Mouse (Mus musculus) heart, embryonic 16.5 days (tissue): ENCODE results near the gene Oprd1. TPM values are rescaled to one million over a fixed set of nuclear protein-coding genes. Genes with fewer than 3 reads are reported as not detected.

Experiments
- ATAC-seq: fragments of 200-750 bp; cut with Nextera tagmentation; replicated peaks from 2 replicates; pipeline ENCODE4 v1.8.0; 2017; ENCODE audit warnings: moderate number of reproducible peaks; ENCODE audit not compliant: insufficient read depth, low FRiP score; ENCODE audit errors: extremely low read depth
- H3K27ac ChIP-seq: fragments of 300-500 bp; sonication (generic); 2 replicates; pipeline ENCODE4 v1.5.1; 2014; ENCODE audit warnings: mild to moderate bottlenecking, low read length, control low read depth, moderate library complexity
- H3K27me3 ChIP-seq: fragments of 300-500 bp; sonication (generic); 2 replicates; pipeline ENCODE4 v1.6.1; 2014; ENCODE audit warnings: low read length, mixed read lengths; ENCODE audit not compliant: control insufficient read depth, insufficient read depth
- H3K36me3 ChIP-seq: fragments of 300-500 bp; sonication (generic); 2 replicates; pipeline ENCODE4 v1.6.1; 2014; ENCODE audit not compliant: control insufficient read depth, insufficient read depth
- H3K4me1 ChIP-seq: fragments of 300-500 bp; sonication (generic); 2 replicates; pipeline ENCODE4 v1.6.1; 2014; ENCODE audit warnings: low read length, mixed read lengths; ENCODE audit not compliant: control insufficient read depth, insufficient read depth
- H3K4me2 ChIP-seq: fragments of 300-500 bp; sonication (generic); 2 replicates; pipeline ENCODE4 v1.6.1; 2014; ENCODE audit warnings: low read depth, mild to moderate bottlenecking, control low read depth, low read length
- H3K4me3 ChIP-seq: fragments of 300-500 bp; sonication (generic); 2 replicates; pipeline ENCODE4 v1.5.1; 2014; ENCODE audit warnings: mild to moderate bottlenecking, control low read depth, low read length
- H3K9ac ChIP-seq: fragments of 300-500 bp; sonication (generic); 2 replicates; pipeline ENCODE4 v1.6.1; 2014; ENCODE audit warnings: low read length, control low read depth
- H3K9me3 ChIP-seq: fragments of 300-500 bp; sonication (generic); replicated peaks from 2 replicates; pipeline ENCODE4 v1.6.1; 2016; ENCODE audit warnings: low read length; ENCODE audit not compliant: control insufficient read depth
- WGBS: fragments of 180-500 bp; shearing (Covaris S2); extraction: QIAGEN DNeasy Blood & Tissue Kit; methylation state at CpG from one replicate; pipeline ENCODE4 v1.1.7; 2014; 5-methylcytosine and 5-hydroxymethylcytosine counted together
- polyA plus RNA-seq: library from polyadenylated mRNA; unstranded; fragments of >200 nt; fragmentation: Nextera tagmentation; extraction: Ambion mirVana; gene quantifications from 2 replicates; pipeline ENCODE4 v1.2.1, GENCODE M21; 2015

Gene Oprd1
- polyA plus RNA-seq, 1 experiment from 2014 or later = 0.58 TPM

DNA sequence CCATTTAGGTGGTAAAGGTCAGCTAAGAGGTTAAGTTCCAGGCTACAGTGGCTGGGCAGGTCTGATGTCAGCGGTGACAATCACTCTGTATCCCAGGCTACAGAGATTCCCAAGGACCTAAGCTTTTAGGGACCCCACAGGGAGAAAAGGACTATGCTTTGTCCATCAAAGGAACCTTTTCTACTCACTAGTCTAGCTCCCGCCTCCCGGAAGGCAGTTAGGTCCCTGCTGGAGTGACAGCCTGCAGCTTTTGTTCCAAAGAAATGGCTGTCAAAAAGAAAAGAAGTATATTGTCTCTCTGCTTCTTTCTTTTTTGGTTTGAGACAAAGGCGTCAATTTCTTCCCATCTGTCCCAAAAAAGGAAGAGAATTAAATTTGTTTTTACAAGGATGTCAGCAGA is 33.1 kb downstream of the Oprd1 start:
- 68% methylated on average over 4 of the region's 4 CpGs for WGBS
- Histone ChIP-seq H3K27me3 (peaks cover 12% of the 10 kb centered on the region; the same call in 1 of the 2 replicates), H3K36me3 (no peaks in the 10 kb centered on the region), H3K4me1 (no peaks in the 10 kb centered on the region), H3K27ac (no peak overlapping the region), H3K4me2 (no peak overlapping the region), H3K4me3 (no peak overlapping the region), H3K9me3 (no peaks in the 10 kb centered on the region; the same call in 1 of the 2 replicates), H3K9ac (no peak overlapping the region)
- no peak for ATAC-seq

DNA sequence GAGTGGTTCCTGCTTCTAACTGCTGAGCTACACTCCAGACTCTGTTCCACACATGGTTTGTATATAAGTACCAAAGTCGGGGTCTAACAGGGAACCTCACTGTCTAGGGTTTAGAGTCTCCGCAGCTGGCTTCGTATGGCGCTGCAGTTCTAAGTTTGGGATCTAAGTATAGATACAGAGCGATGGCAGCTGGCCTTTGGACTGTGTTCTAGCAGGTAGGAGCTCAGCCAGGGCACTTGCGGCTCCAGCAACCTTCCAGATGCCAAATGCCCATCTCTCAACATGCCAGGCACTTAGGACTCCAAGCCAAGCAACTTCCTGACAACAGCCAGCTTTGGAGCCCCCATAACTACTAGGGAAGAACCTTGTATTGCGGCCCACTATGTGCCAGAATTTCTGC is 36.1 kb downstream of the Oprd1 start:
- no peak for ATAC-seq
- 88% methylated on average over 7 of the region's 7 CpGs for WGBS
- Histone ChIP-seq H3K4me3 (no peak overlapping the region), H3K9me3 (no peaks in the 10 kb centered on the region; the same call in 1 of the 2 replicates), H3K36me3 (no peaks in the 10 kb centered on the region), H3K27ac (no peak overlapping the region), H3K4me1 (no peaks in the 10 kb centered on the region), H3K4me2 (no peak overlapping the region), H3K9ac (no peak overlapping the region), H3K27me3 (peaks cover 10% of the 10 kb centered on the region; the same call in 1 of the 2 replicates)

DNA sequence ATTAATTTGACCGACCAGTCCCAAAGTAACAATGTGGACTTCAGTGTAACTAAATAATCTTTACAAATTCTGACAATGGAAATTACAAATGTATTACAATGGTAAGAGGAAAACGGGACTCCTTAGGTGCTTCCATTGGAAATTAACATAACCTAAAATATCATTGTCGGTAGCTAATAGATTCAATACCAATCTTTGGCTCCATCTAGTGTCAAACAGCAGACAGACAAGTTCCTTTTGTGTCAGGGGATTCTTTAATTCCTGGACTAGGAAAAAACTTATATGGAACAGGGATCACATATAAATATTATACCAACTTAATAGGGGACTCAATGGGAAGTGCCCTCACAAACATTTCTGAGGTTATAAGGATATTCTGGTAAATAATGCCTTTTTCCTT is 43.1 kb downstream of the Oprd1 start:
- WGBS = 46% methylated on average over 3 of the region's 3 CpGs
- no peak overlapping the region for H3K27ac ChIP-seq
- H3K9me3 ChIP-seq = no peaks in the 10 kb centered on the region
- no peak for ATAC-seq
- H3K9ac ChIP-seq = no peak overlapping the region
- no peaks in the 10 kb centered on the region for H3K36me3 ChIP-seq
- H3K4me2 ChIP-seq = no peak overlapping the region
- H3K27me3 ChIP-seq = no peaks in the 10 kb centered on the region
- H3K4me1 ChIP-seq = peaks cover 5% of the 10 kb centered on the region; the same call in 1 of the 2 replicates
- no peak overlapping the region for H3K4me3 ChIP-seq

- no peak for ATAC-seq
- 63% methylated on average over 5 of the region's 5 CpGs for WGBS
Observed at GRCm38 (mm10) chr4:132099548-132099947, 44.7 kb downstream of the Oprd1 start.

GRCm38 (mm10) chr4:132095043-132095442 is 49.2 kb downstream of the Oprd1 start:
- H3K4me1 ChIP-seq = peaks cover 5% of the 10 kb centered on the region; the same call in 1 of the 2 replicates
- WGBS = 54% methylated on average over 7 of the region's 7 CpGs
- H3K36me3 ChIP-seq = no peaks in the 10 kb centered on the region
- ATAC-seq = no peak
- H3K27me3 ChIP-seq = no peaks in the 10 kb centered on the region
- H3K4me2 ChIP-seq = no peak overlapping the region
- no peaks in the 10 kb centered on the region for H3K9me3 ChIP-seq
- no peak overlapping the region for H3K9ac ChIP-seq
- H3K4me3 ChIP-seq = no peak overlapping the region
- H3K27ac ChIP-seq = no peak overlapping the region

More at GRCm38 (mm10) chr4:132099548-132099947, 44.7 kb downstream of the Oprd1 start:
- Histone ChIP-seq H3K9ac (no peak overlapping the region), H3K27me3 (no peaks in the 10 kb centered on the region), H3K4me2 (no peak overlapping the region), H3K27ac (no peak overlapping the region), H3K36me3 (no peaks in the 10 kb centered on the region), H3K4me3 (no peak overlapping the region), H3K9me3 (no peaks in the 10 kb centered on the region), H3K4me1 (peaks cover 5% of the 10 kb centered on the region; the same call in 1 of the 2 replicates)

- Histone ChIP-seq H3K27me3 (no peaks in the 10 kb centered on the region), H3K9me3 (no peaks in the 10 kb centered on the region), H3K9ac (no peak overlapping the region), H3K4me3 (no peak overlapping the region), H3K4me2 (no peak overlapping the region), H3K36me3 (no peaks in the 10 kb centered on the region), H3K4me1 (no peaks in the 10 kb centered on the region), H3K27ac (no peak overlapping the region)
- WGBS = 77% methylated on average over 5 of the region's 5 CpGs
- no peak for ATAC-seq
Observed at GRCm38 (mm10) chr4:132093928-132094327, 50.4 kb downstream of the Oprd1 start.

- no peak overlapping the region for H3K4me2 ChIP-seq
- WGBS = 67% methylated on average over 6 of the region's 6 CpGs
- H3K4me1 ChIP-seq = no peaks in the 10 kb centered on the region
- H3K36me3 ChIP-seq = no peaks in the 10 kb centered on the region
- no peaks in the 10 kb centered on the region for H3K27me3 ChIP-seq
- no peak overlapping the region for H3K4me3 ChIP-seq
- ATAC-seq = no peak
- H3K27ac ChIP-seq = no peak overlapping the region
- H3K9me3 ChIP-seq = no peaks in the 10 kb centered on the region
- H3K9ac ChIP-seq = no peak overlapping the region
Observed at GRCm38 (mm10) chr4:132093136-132093535, 51.1 kb downstream of the Oprd1 start.

DNA sequence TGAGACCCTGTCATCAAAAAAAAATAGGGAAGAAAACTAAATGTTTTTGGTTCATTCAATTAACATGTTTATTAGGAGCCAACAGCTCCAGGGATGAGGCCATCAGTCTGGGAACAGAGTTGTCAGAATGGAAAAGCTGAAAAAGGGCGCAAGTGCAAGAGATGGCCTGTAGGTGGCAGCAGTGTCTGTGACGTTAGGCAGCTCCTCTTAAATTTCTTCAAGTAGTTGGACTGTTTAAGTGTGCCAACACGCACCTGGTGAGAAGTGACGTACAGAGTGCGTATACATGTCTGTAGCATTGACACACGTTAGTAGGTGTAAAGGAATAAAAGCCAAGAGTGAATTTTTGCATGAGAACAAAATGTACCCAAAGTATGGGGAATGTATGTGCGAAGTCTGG is 55.4 kb downstream of the Oprd1 start:
- no peaks in the 10 kb centered on the region for H3K4me1 ChIP-seq
- ATAC-seq = no peak
- no peaks in the 10 kb centered on the region for H3K36me3 ChIP-seq
- H3K4me2 ChIP-seq = no peak overlapping the region
- H3K4me3 ChIP-seq = no peak overlapping the region
- no peaks in the 10 kb centered on the region for H3K9me3 ChIP-seq
- no peak overlapping the region for H3K9ac ChIP-seq
- H3K27ac ChIP-seq = no peak overlapping the region
- no peaks in the 10 kb centered on the region for H3K27me3 ChIP-seq
- WGBS = 16% methylated on average over 7 of the region's 7 CpGs

- no peak for ATAC-seq
Observed at GRCm38 (mm10) chr4:132085114-132085513, 59.2 kb downstream of the Oprd1 start.

More at GRCm38 (mm10) chr4:132085114-132085513, 59.2 kb downstream of the Oprd1 start:
- no peak overlapping the region for H3K4me2 ChIP-seq
- no peak overlapping the region for H3K27ac ChIP-seq
- no peak overlapping the region for H3K9ac ChIP-seq
- H3K4me3 ChIP-seq = no peak overlapping the region
- H3K27me3 ChIP-seq = no peaks in the 10 kb centered on the region
- no peaks in the 10 kb centered on the region for H3K9me3 ChIP-seq
- no peaks in the 10 kb centered on the region for H3K4me1 ChIP-seq
- no peaks in the 10 kb centered on the region for H3K36me3 ChIP-seq
- WGBS = 82% methylated on average over 7 of the region's 7 CpGs
